Mouse (Mus musculus): ENCODE measurements around the gene Masp1. TPM values are rescaled to one million over a fixed set of nuclear protein-coding genes. Genes with fewer than 3 reads are reported as not detected.

Masp1 gene
- polyA plus RNA-seq, 1 experiment: 2.6 TPM

DNA sequence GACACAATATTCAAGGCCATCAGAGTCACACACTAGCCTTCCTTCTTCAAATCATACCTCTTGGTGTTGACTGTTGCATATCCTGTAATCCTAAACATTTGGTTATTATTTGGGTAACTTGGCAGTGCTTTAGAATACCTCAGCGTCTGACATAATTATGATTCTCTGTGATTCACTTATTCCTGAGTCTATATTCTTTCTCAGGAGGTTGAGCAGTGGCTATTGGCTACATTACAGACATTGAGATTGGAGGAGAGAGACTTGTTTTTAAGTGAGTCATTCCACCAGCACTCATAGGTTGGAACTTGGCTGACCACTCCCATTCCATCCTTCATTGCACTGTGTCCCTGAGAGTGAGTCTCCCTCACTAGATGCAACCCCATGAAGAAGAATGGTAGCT is 7.2 kb downstream of the Masp1 start:
- WGBS: 100% methylated on average over 1 of the region's 1 CpGs
- Histone ChIP-seq H3K4me3 (ENCODE audit: insufficient read depth, low read depth, low read length) (no peak overlapping the region), H3K27ac (ENCODE audit: insufficient read depth, low read depth, low read length) (no peak overlapping the region), H3K36me3 (ENCODE audit: control insufficient read depth, insufficient read depth, low read length) (no peaks in the 10 kb centered on the region), H3K4me1 (ENCODE audit: control insufficient read depth, insufficient read depth, low read length) (peaks cover 6% of the 10 kb centered on the region; the same call in 1 of the 2 replicates), H3K27me3 (replicated peaks; ENCODE audit: control insufficient read depth, insufficient read depth, low read length) (no peaks in the 10 kb centered on the region)
- TF ChIP-seq CTCF (conservative IDR thresholded peaks at IDR 0.05; ENCODE audit: insufficient read depth, insufficient read length, low read depth, low read length) (no peak), POLR2A (IDR thresholded peaks at IDR 0.05; ENCODE audit: low read depth, low read length) (no peak)
- DNase-seq: no peak

DNA sequence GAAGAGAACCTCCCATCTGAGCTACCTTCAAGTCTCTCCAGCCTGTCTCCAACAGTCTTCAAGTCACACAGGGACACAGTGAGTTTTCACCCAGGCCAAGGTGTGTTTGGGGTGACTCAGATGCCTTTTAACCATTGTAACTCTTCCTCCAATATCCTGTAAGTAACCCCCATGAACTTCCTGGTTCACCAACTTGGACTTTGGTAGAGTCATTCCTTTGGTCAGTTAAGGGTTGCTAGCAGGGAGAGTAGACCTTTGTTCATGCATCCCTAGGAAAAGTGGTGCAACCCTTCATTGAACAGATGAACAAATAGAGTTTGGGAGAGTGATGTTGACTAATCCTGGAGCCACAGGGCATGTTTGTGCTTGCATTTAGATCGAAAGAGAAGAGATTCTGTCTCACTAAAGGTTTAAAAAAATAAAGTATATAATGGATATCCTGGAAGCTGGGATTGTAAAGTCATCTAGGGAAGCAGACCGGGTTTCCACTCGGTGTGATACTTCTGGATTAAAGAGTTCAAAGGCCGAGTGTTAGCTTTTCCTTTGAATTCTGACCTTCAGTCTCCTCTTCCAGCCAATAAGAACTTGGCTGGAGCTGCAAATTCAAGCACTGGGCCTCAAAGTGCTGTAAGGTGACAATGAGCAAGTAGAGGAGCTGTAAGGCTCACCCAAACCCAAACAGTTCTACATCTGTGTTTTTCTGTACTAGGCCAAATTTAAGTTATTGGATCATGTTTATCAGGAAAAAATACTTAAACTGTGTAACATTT is 9.3 kb downstream of the Masp1 start:
- TF ChIP-seq POLR2A (IDR thresholded peaks at IDR 0.05; ENCODE audit: low read depth, low read length) (no peak), CTCF (conservative IDR thresholded peaks at IDR 0.05; ENCODE audit: insufficient read depth, insufficient read length, low read depth, low read length) (no peak)
- Histone ChIP-seq H3K36me3 (ENCODE audit: control insufficient read depth, insufficient read depth, low read length) (no peaks in the 10 kb centered on the region), H3K4me1 (ENCODE audit: control insufficient read depth, insufficient read depth, low read length) (peaks cover 6% of the 10 kb centered on the region; the same call in 1 of the 2 replicates), H3K27me3 (replicated peaks; ENCODE audit: control insufficient read depth, insufficient read depth, low read length) (no peaks in the 10 kb centered on the region), H3K4me3 (ENCODE audit: insufficient read depth, low read depth, low read length) (no peak overlapping the region), H3K27ac (ENCODE audit: insufficient read depth, low read depth, low read length) (peak overlapping the region; percentile 43)
- peak; percentile 82 for DNase-seq
- WGBS: 63% methylated on average over 4 of the region's 4 CpGs

- 54% methylated on average over 11 of the region's 11 CpGs for WGBS
- Histone ChIP-seq H3K27ac (ENCODE audit: insufficient read depth, low read depth, low read length) (no peak overlapping the region), H3K4me1 (ENCODE audit: control insufficient read depth, insufficient read depth, low read length) (no peaks in the 10 kb centered on the region), H3K4me3 (ENCODE audit: insufficient read depth, low read depth, low read length) (no peak overlapping the region), H3K36me3 (ENCODE audit: control insufficient read depth, insufficient read depth, low read length) (no peaks in the 10 kb centered on the region), H3K27me3 (replicated peaks; ENCODE audit: control insufficient read depth, insufficient read depth, low read length) (no peaks in the 10 kb centered on the region; the same call in 1 of the 2 replicates)
- no peak for DNase-seq
- TF ChIP-seq CTCF (conservative IDR thresholded peaks at IDR 0.05; ENCODE audit: insufficient read depth, insufficient read length, low read depth, low read length): no peak
- TF ChIP-seq POLR2A (IDR thresholded peaks at IDR 0.05; ENCODE audit: low read depth, low read length): no peak
Measured at GRCm38 (mm10) chr16:23505904-23506687, 14.5 kb downstream of the Masp1 start.

- Histone ChIP-seq H3K4me1 (ENCODE audit: control insufficient read depth, insufficient read depth, low read length) (no peaks in the 10 kb centered on the region), H3K27me3 (replicated peaks; ENCODE audit: control insufficient read depth, insufficient read depth, low read length) (no peaks in the 10 kb centered on the region; the same call in 1 of the 2 replicates), H3K4me3 (ENCODE audit: insufficient read depth, low read depth, low read length) (no peak overlapping the region), H3K27ac (ENCODE audit: insufficient read depth, low read depth, low read length) (no peak overlapping the region), H3K36me3 (ENCODE audit: control insufficient read depth, insufficient read depth, low read length) (no peaks in the 10 kb centered on the region)
- no peak for TF ChIP-seq CTCF (conservative IDR thresholded peaks at IDR 0.05; ENCODE audit: insufficient read depth, insufficient read length, low read depth, low read length)
- TF ChIP-seq POLR2A (IDR thresholded peaks at IDR 0.05; ENCODE audit: low read depth, low read length): no peak
- WGBS: 96% methylated on average over 3 of the region's 3 CpGs
- no peak for DNase-seq
Measured at GRCm38 (mm10) chr16:23504320-23504744, 16.3 kb downstream of the Masp1 start.

- no peak for TF ChIP-seq POLR2A (IDR thresholded peaks at IDR 0.05; ENCODE audit: low read depth, low read length)
- TF ChIP-seq CTCF (conservative IDR thresholded peaks at IDR 0.05; ENCODE audit: insufficient read depth, insufficient read length, low read depth, low read length): no peak
- no peaks in the 10 kb centered on the region for H3K36me3 ChIP-seq (ENCODE audit: control insufficient read depth, insufficient read depth, low read length)
- no peaks in the 10 kb centered on the region; the same call in 1 of the 2 replicates for H3K27me3 ChIP-seq (replicated peaks; ENCODE audit: control insufficient read depth, insufficient read depth, low read length)
- H3K4me3 ChIP-seq (ENCODE audit: insufficient read depth, low read depth, low read length): no peak overlapping the region
- WGBS: 89% methylated on average over 4 of the region's 4 CpGs
- no peaks in the 10 kb centered on the region for H3K4me1 ChIP-seq (ENCODE audit: control insufficient read depth, insufficient read depth, low read length)
- no peak for DNase-seq
- no peak overlapping the region for H3K27ac ChIP-seq (ENCODE audit: insufficient read depth, low read depth, low read length)
Measured at GRCm38 (mm10) chr16:23503351-23503750, 17.3 kb downstream of the Masp1 start.

- Histone ChIP-seq H3K36me3 (ENCODE audit: control insufficient read depth, insufficient read depth, low read length) (no peaks in the 10 kb centered on the region), H3K4me1 (ENCODE audit: control insufficient read depth, insufficient read depth, low read length) (no peaks in the 10 kb centered on the region), H3K27ac (ENCODE audit: insufficient read depth, low read depth, low read length) (no peak overlapping the region), H3K4me3 (ENCODE audit: insufficient read depth, low read depth, low read length) (no peak overlapping the region), H3K27me3 (replicated peaks; ENCODE audit: control insufficient read depth, insufficient read depth, low read length) (no peaks in the 10 kb centered on the region; the same call in 1 of the 2 replicates)
- TF ChIP-seq POLR2A (IDR thresholded peaks at IDR 0.05; ENCODE audit: low read depth, low read length): no peak
- TF ChIP-seq CTCF (conservative IDR thresholded peaks at IDR 0.05; ENCODE audit: insufficient read depth, insufficient read length, low read depth, low read length): no peak
- WGBS: 70% methylated on average over 3 of the region's 3 CpGs
- DNase-seq: no peak
Measured at GRCm38 (mm10) chr16:23502478-23502877, 18.1 kb downstream of the Masp1 start.

DNA sequence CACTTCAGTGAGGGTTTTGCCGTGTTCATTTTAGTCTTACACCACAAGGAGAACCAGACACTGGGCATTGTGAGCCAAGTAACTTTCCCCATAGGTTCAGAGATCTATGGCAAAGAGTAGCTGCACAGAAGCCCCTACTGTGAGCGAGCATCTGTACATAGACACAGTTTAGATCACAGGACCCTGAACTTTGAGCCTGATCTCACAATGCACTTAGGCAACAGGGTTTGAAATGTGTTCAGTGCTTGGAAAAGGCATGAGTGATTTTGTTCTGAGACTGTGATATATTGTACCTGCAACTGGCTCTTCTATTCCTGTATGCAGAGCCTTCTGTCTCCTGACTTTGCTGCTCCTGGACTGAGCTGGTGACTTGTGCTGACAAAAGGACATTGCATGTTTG is 19.3 kb downstream of the Masp1 start:
- no peak for TF ChIP-seq CTCF (conservative IDR thresholded peaks at IDR 0.05; ENCODE audit: insufficient read depth, insufficient read length, low read depth, low read length)
- no peak for TF ChIP-seq POLR2A (IDR thresholded peaks at IDR 0.05; ENCODE audit: low read depth, low read length)
- H3K36me3 ChIP-seq (ENCODE audit: control insufficient read depth, insufficient read depth, low read length): no peaks in the 10 kb centered on the region
- no peak overlapping the region for H3K4me3 ChIP-seq (ENCODE audit: insufficient read depth, low read depth, low read length)
- DNase-seq: no peak
- no peaks in the 10 kb centered on the region for H3K4me1 ChIP-seq (ENCODE audit: control insufficient read depth, insufficient read depth, low read length)
- no peaks in the 10 kb centered on the region; the same call in 1 of the 2 replicates for H3K27me3 ChIP-seq (replicated peaks; ENCODE audit: control insufficient read depth, insufficient read depth, low read length)
- no peak overlapping the region for H3K27ac ChIP-seq (ENCODE audit: insufficient read depth, low read depth, low read length)
- WGBS: 94% methylated on average over 2 of the region's 2 CpGs

Measured in kidney, adult 2 months (tissue).